Mouse (Mus musculus) left cerebral cortex, adult 11 months (tissue): Measurements from ENCODE around the gene Mical2.

ENCODE experiments used
- DNase-seq: peaks from one replicate; pipeline ENCODE4 v3.0.0; 2022; ENCODE audit warnings: low spot score

Mical2 gene

DNA sequence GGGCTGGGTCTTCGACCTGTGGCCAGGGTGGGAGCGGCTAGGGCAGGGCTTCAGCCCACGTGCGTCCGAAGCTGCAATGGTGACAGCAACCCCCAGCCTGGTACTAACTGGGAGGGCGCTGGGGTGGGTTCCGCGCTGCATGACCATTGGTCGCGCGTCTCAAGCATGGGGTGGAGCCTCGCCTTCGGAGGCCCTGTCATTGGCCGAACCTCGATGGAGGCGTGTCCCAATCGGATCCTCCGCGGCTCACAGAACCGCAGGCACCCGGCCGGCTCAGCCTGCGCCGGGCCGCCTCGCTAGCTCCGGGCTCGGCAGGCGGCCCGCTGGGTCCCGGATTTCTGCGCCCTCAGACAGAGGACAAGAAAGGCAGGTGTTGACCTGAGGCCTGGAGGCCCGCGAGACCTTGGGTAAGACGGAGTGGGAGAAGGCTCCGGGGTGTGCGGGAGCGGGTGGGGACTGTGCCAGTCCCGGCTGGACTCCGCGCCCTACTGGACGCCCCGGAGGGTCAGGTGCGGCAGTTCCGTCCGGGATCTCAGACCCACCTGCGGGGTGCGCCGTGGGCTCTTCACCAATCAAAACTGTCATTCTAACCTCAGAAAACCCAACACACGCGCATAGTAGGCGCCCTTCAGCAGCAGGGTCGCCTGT, at the start of gene Mical2:
Gene Mical2 (plus strand): TSS at position 242 of the 648 bp plus-strand sequence.
- peak; percentile 83 for DNase-seq

DNA sequence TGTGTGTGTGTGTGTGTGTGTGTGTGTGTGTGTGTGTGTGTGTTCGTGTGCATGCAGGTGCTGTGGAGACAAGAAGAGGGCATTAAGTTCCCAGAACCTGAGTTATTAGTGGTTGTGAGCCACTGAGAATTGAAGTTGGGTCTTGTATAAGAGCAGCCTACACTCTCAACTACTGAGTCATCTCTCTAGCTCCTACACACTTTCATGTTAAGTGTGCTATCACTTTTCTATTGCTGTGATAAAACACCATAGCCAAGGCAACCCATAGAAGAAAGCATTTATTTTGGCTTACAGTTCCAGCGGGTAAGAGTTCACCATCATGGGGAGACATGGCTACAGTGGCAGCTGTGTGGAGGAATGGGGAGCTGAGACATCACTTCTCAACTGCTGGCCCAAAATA, 49.0 kb upstream of the Mical2 start:
- no peak for DNase-seq

DNA sequence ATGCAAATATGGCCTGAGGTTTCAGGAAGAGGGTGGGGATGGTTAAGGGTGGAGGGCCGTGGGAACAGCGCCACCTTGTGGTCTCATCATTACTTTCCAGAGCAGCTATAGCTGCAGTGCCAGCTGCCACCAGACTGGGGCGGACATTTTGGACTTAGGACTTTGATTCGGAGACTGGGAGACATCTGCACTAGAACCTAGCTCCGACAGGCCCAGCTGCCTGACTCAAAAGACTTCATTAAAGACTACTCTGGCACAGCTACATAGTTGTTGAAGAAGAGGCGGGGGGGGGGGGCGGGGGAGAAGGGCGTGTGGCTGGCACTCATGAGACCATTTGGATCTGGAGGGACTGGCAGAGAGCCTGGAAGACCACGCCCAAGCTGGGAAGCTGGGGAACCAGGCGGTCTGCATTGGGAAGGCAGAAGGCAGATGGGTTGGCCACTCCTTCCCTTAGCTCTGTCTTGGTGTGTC, 45.4 kb upstream of the Mical2 start:
- DNase-seq = peak; percentile 73

DNA sequence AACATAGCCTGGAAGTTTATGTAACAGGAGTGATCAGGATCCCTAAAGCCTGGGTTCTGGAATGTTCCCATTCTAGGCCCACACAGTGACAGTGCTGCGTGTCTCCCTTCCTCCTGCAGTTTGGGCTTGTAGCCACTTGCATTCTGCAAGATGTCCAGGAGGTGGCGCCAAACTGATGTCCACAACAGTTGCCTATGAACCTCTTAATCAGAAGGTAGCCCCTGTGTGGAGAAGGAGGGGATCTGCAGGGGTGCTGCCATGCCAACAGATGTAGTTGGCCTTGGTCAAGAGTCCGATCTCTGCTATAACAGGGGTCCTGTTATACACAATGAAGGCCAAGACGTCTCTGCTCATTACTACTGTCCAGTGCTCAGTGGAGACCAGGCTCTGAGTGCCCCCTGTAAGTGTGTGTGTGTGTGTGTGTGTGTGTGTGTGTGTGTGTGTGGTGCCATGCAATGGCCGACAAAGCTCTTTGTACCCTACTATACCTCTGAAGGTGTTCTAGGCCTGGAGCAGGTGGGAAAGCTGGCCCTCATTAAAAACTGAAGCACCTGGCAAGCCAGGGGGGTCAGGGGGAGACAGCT, 42.3 kb upstream of the Mical2 start:
- peak; percentile 89 for DNase-seq

DNA sequence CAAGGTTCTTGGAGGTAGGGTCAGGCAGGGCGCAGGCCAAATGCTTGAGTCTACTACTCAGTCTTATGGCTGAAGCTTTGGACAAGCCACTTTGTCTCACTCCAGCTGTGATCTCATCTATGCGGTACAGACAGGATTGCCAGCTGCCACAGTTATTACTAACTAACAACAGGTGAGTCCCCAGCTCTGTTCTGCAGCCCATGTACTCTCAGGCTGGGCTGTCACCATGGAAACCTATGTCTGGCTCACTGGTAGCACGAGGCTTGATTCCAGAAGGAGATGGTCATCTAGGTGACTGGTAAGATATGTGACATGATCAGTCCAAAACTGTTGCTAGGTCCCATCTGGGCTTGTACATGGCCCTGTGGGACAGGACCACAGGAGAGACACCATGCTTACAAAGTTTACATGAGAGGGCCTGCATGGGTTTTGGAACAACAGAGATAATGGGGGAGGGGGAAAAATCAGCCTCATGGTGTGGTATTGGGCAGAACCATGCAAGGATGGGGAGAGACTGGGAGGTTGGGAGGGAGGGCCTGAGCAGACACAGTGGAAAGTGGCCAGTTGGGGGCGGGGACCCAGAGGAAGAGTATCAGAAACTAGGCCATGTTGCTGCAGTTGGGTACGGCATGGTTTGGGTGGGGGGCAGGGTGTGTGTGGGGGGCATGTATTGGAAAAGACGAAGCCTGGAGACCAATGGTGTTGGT, 41.0 kb upstream of the Mical2 start:
- DNase-seq = no peak

- DNase-seq = no peak
Measured at GRCm38 (mm10) chr7:112185226-112185745, 40.4 kb upstream of the Mical2 start.

GRCm38 (mm10) chr7:112186871-112187270, 38.8 kb upstream of the Mical2 start:
- no peak for DNase-seq

GRCm38 (mm10) chr7:112187536-112188459, 37.9 kb upstream of the Mical2 start:
- DNase-seq = no peak

- no peak for DNase-seq
Measured at GRCm38 (mm10) chr7:112192237-112192636, 33.4 kb upstream of the Mical2 start.

DNA sequence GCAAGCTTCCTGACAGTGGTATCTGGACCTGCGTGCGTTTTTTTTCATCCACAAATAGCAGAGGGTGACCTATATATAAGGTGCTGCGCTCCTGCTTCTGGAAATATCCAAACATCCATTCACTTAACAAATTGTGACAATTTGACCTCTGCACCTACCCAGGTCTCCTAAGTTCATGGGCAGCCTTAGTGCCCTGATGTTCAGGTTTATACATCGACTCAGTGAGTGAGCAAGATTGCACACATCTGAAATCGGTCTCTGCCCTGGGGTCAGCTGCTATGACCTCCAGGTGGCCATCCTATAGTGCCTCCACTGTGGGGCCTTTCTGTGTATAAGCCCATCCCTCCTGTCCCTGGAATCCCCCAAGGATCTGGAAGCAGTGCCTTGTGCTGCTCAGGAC, 32.9 kb upstream of the Mical2 start:
- no peak for DNase-seq

GRCm38 (mm10) chr7:112194286-112194685, 31.4 kb upstream of the Mical2 start:
- no peak for DNase-seq

- no peak for DNase-seq
Measured at GRCm38 (mm10) chr7:112197461-112197860, 28.2 kb upstream of the Mical2 start.

DNA sequence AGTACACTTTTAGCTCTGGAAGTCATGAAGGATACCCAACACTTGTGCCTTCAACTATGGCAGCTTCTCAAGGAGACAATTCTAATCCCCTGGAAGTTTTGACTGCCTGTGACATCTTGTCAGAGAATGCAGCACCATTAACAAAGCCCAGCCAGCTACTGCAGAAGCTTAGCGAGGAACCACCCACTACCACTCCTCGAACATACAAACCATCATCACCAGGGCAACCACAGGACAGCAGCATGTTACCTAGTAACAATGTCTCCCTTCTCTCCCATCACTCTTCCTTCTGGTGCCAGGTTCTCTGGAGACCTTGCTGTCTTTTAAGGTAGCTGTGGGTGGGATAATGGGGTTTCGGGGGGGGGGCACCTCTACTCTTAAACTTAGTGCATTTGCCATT, 26.3 kb upstream of the Mical2 start:
- DNase-seq = no peak

DNA sequence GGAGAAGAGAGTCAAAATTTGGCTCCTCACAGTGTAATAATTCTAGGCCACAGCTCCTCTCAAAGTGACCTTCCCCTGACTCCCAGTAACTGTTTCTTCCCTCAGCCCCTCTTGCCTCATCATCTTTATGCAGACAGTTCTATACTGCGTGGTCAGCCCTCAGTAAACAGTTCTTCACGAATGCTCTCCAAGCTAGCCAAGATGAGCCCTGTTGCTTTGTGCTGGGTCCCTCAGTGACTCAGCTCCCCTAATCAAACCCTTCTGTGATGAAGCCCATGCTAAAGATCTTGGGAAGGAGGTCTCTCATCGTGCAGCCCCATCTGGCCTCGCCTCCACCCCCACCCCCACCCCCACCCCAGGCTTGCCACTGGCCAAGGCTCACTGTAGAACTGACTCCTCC, 24.9 kb upstream of the Mical2 start:
- DNase-seq = no peak

- DNase-seq = no peak
Measured at GRCm38 (mm10) chr7:112202194-112202593, 23.5 kb upstream of the Mical2 start.

DNA sequence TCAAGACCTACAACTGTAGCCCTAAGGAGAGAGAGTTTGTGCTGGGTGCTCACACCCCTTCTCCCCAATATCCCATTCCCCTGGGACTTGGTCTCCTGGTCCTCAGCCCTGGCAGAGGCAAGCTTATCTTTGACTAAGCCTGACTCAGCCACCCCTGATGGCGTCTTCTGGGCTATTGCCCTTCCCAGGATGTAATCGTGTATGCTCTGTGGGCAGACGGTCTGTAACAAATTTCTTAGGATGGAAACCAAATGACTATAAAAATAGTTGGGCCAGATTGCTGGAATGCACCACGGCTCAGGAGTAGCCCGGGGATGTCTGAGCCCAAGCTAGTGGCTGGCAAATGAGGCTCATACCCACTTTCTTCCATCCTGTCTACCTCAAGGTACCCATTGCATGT, 22.8 kb upstream of the Mical2 start:
- DNase-seq = no peak

DNA sequence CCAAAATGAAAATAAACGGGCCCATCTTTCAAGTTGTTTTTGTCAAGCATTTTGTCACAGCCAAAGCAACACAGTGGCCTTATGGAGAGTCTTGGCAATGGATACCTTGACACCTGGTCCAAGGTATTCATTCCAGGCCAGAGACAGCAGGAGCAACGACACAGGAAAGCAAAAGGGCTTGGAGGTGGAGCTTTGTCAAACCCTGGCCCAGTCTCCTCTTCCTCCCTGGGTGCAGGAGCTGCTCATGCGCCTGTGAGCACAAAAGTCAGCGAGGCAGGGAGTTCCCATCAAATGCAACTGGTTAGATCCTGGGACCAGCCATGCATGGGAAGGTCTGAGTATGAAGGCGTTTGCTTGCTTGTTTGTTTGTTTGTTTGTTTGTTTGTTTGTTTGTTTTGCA, 21.7 kb upstream of the Mical2 start:
- no peak for DNase-seq

DNA sequence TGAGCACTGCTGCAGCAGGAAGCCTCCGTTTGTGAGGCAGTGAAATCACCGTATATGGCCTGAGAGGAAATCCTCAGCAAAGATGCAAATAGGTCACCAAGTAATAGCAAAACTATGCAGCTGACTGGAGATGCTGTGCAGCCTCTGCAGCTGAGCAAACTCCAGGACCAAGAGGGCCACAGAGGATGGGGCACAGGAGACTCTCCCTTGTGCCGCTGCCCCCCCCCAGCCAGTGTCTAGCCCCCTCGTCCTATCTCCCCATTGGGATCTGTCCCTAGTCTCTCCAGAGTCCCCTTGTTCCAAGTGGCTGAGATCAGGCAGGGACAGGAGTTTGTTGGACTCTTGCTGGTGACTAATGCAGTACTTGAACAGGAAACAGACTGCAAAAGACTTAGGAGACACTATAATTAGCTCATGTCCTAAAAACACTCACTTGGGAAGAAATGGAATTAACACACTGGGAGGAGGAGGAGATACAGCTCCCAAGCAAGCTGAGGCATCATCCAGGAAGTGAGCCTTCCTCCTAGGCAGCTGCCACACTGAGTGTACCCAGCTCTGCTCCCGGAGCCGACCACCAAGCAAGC, 21.2 kb upstream of the Mical2 start:
- peak; percentile 58 for DNase-seq

GRCm38 (mm10) chr7:112205513-112205912, 20.1 kb upstream of the Mical2 start:
- no peak for DNase-seq

DNA sequence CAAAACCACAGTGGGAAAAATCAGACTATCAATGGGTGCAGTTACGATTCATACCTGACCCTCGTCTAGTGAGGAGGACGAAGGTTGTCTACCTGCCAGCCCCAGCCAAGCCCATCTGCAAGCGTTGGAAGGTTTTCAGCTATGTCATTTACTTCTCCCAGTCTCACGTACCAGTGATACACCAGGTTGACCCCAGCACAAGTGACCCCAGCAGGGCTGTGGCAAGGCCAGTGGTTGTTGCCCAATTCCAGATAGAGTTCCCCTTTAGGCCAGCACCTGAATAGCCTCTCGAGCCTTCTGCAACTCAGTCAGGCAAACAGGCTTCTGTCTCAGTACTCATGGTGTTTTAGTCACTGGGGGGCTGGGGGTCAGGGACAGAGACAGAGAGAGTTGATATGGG, 17.9 kb upstream of the Mical2 start:
- no peak for DNase-seq

GRCm38 (mm10) chr7:112208323-112209167, 17.1 kb upstream of the Mical2 start:
- no peak for DNase-seq
